Mouse (Mus musculus) frontal cortex, postnatal 10 days (tissue): ENCODE measurements at regions not wholly inside any gene's neighbourhood (a gene's known extent, or its start where the extent isn't known, plus 50 kb on each side); places are given as distances from the start of the nearest gene placed in this dataset.
A peak's percentile ranks its signal among the peaks of the same experiment; 100 is the strongest.

Source experiments
- DNase-seq, 2 experiments: peaks; one replicate each; pipeline ENCODE4 v3.0.0; 2022; ENCODE audit warnings: low spot score in 2 of 2, mixed read lengths in 1 of 2

DNA sequence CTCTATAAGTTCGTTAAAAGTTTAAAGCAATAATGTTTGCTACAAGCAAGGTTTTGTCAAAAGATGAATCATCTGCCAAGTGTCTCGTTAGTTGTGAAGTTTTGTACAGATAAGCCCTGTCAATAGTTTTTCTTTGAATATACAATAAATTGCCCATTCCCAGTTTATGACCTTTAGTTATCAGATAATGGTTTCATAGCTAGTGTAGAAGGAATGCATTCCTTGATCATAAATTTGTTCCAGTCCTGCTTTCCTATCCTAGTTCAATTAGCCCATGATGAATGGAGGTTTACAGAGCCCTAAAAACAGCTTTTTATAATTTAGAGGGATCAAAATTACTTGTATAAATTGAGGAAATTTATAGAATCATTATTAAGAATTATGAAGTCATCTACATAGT, 62.5 kb upstream of the Lrch2 start:
- no peak for DNase-seq

DNA sequence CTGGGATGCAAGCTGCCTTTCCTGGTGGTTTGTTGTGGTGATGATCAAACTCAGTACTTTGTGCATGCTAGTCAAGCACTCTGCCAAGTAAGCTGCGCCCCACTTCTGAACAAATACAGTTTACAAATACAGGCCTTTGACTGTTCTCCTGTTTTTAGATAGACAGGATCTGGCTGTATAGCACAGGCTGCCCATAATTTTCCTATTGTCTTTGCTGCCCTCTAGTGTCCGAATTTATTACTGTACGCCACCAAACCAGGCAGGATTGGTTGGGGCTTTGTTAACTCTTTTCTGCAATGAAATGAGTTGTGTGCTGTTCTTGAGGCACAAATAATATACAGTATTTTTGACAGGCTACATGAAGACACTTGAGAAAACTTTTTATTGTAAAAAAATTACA, 54.8 kb upstream of the Lrch2 start:
- DNase-seq: peak; percentile 4 to 39
